Mouse (Mus musculus) lung, embryonic 15.5 days (tissue): ENCODE results near the gene Arl9. TPM values are rescaled to one million over a fixed set of nuclear protein-coding genes. Genes with fewer than 3 reads are reported as not detected.
"Not testable (repeated sequence)": the region's sequence is repeated elsewhere in the genome, so short reads cannot be mapped to it uniquely, and the experiment has no call there.

Source experiments
- ATAC-seq: fragments of 200-750 bp; cut with Nextera tagmentation; 2 replicates; pipeline ENCODE4 v1.8.0; 2017; ENCODE audit warnings: moderate number of reproducible peaks, borderline replicate concordance; ENCODE audit not compliant: low FRiP score, low TSS enrichment; ENCODE audit errors: extremely low read depth
- H3K27ac ChIP-seq: fragments of 300-500 bp; sonication (generic); 2 replicates; pipeline ENCODE4 v1.5.1; 2015; ENCODE audit warnings: moderate library complexity, mild to moderate bottlenecking, inconsistent platforms
- H3K27me3 ChIP-seq: fragments of 300-500 bp; sonication (generic); 2 replicates; pipeline ENCODE4 v1.6.1; 2015; ENCODE audit warnings: inconsistent platforms
- H3K36me3 ChIP-seq: fragments of 300-500 bp; sonication (generic); 2 replicates; pipeline ENCODE4 v1.6.1; 2015; ENCODE audit warnings: inconsistent platforms
- H3K4me1 ChIP-seq: fragments of 300-500 bp; sonication (generic); 2 replicates; pipeline ENCODE4 v1.6.1; 2015; ENCODE audit warnings: inconsistent platforms
- H3K4me2 ChIP-seq: fragments of 300-500 bp; sonication (generic); 2 replicates; pipeline ENCODE4 v1.6.1; 2015; ENCODE audit warnings: inconsistent platforms, mild to moderate bottlenecking, moderate library complexity
- H3K4me3 ChIP-seq: fragments of 300-500 bp; sonication (generic); 2 replicates; pipeline ENCODE4 v1.5.1; 2015; ENCODE audit warnings: mild to moderate bottlenecking, inconsistent platforms
- H3K9ac ChIP-seq: fragments of 300-500 bp; sonication (generic); 2 replicates; pipeline ENCODE4 v1.6.1; 2015; ENCODE audit warnings: inconsistent platforms
- H3K9me3 ChIP-seq: fragments of 300-500 bp; sonication (generic); 2 replicates; pipeline ENCODE4 v1.6.1; 2016; ENCODE audit warnings: inconsistent platforms
- whole genome bisulfite sequencing: fragments of 180-500 bp; shearing (Covaris S2); methylation state at CpG from one replicate; pipeline ENCODE4 v1.1.7; 2015; 5-methylcytosine and 5-hydroxymethylcytosine counted together
- polyA plus RNA-seq: library from polyadenylated mRNA; unstranded; fragments of >200 nt; fragmentation: Nextera tagmentation; extraction: Ambion mirVana; gene quantifications from 2 replicates; pipeline ENCODE4 v1.2.1, GENCODE M21; 2015

Gene Arl9
- polyA plus RNA-seq, 1 experiment from 2014 or later = 0.31 TPM

DNA sequence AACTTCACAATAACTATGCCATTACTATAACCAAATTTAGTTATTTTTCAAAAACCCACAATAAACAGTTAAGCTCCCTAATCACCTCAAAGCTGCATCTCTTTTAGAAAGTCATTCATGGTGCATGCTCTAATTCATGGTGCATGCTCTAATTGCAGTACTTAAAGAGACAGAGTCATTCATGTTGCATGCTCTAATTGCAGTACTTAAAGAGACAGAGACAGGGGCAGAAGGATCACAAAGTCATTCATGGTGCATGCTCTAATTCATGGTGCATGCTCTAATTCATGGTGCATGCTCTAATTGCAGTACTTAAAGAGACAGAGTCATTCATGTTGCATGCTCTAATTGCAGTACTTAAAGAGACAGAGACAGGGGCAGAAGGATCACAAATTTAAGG, 31.2 kb downstream of the Arl9 start:
- ATAC-seq, H3K9ac ChIP-seq, H3K9me3 ChIP-seq, H3K4me1 ChIP-seq, H3K27me3 ChIP-seq, H3K4me3 ChIP-seq, H3K36me3 ChIP-seq, H3K4me2 ChIP-seq, H3K27ac ChIP-seq: not testable (repeated sequence)

DNA sequence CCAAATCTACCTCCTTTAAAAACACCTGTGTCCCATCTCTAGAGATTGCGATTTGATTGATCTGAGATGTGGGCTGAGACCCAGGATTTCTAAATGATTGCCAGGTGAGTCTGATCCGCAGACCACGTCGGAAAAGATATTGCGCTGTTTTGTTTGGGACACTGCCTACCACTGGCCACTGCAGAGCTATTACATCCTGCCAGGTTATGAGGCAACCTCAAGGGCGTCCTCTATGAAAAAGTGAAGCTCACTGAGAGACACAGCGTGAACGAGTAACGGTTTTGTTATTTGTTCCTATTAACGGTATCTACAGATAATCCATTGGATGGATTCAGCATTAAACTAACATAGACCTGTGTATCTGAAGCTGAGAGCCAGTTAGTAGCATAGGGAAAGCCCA, 34.6 kb downstream of the Arl9 start:
- Histone ChIP-seq H3K27ac (no peak overlapping the region), H3K4me1 (no peaks in the 10 kb centered on the region), H3K36me3 (no peaks in the 10 kb centered on the region), H3K27me3 (no peaks in the 10 kb centered on the region), H3K4me2 (no peak overlapping the region), H3K9ac (no peak overlapping the region), H3K9me3 (no peaks in the 10 kb centered on the region), H3K4me3 (no peak overlapping the region)
- WGBS = 88% methylated on average over 10 of the region's 10 CpGs
- no peak for ATAC-seq

DNA sequence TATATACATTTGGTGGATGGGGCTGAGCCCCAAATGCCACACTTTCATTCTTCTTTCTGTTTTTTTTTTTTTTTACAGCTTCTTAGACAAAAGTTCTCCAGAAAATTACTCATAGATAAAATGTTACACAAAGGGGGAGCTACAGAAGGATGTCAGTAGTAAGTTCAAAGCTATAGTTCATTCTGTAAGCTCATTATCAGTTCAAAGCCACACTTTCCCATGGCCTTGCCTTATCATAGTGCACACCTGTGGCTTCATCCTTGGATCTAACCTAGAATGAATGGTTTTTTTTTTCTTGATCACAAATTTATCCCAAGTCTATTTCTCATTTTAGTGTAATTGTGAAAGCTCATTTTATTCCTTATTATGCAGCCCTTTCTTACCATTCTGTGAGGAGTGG, 35.5 kb downstream of the Arl9 start:
- no peak for ATAC-seq
- H3K27me3 ChIP-seq = no peaks in the 10 kb centered on the region
- no peaks in the 10 kb centered on the region for H3K4me1 ChIP-seq
- H3K27ac ChIP-seq = no peak overlapping the region
- H3K9me3 ChIP-seq = no peaks in the 10 kb centered on the region
- H3K4me2 ChIP-seq = no peak overlapping the region
- H3K36me3 ChIP-seq = no peaks in the 10 kb centered on the region
- no peak overlapping the region for H3K4me3 ChIP-seq
- no peak overlapping the region for H3K9ac ChIP-seq

DNA sequence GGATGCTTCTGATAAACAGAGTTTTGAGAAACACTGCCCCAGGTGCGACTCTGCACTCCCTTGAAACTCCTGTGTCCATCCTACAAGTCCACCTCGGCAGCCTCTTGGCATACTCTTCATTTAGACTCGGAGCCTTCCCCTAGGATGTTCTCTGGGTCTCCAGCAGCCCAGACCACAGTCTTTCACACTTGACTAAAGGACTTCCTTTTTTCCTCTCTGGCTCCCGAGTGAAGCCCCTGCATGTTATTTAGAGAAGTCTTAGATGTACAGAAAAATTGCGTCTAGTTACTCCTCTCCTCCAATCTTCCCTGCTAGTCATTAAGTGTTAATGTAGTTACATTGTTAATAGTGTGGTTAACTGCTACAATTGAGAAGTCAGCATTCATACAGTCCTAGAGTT, 40.5 kb downstream of the Arl9 start:
- Histone ChIP-seq H3K27ac (no peak overlapping the region), H3K9me3 (no peaks in the 10 kb centered on the region), H3K27me3 (no peaks in the 10 kb centered on the region), H3K36me3 (no peaks in the 10 kb centered on the region), H3K4me1 (0 out of 2 replicates have a peak, but pooled peaks cover 5% of the 10 kb centered on the region), H3K9ac (no peak overlapping the region), H3K4me2 (no peak overlapping the region), H3K4me3 (no peak overlapping the region)
- no peak for ATAC-seq
- 59% methylated on average over 5 of the region's 5 CpGs for WGBS

DNA sequence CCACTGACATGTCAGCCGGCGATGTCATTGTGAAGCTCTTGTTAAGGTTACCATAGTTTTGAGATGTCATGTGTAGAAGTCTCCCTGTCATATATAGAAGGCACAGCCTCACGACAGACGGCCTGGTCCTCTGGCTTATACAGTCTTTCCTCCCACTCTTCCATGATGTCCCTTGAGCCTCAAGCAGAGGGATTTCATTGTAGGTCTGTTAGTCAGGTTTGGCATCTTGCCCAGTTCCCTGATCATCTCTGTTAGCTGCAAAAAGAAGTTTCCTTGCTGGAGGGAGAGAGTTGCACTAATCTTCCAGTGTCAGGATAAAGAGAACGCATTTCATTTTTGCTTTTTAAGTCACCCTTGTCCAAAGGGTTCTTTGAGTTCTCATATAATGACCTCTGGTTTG, 48.8 kb downstream of the Arl9 start:
- 82% methylated on average over 5 of the region's 5 CpGs for WGBS
- Histone ChIP-seq H3K4me1 (0 out of 2 replicates have a peak, but pooled peaks cover 5% of the 10 kb centered on the region), H3K9ac (no peak overlapping the region)

DNA sequence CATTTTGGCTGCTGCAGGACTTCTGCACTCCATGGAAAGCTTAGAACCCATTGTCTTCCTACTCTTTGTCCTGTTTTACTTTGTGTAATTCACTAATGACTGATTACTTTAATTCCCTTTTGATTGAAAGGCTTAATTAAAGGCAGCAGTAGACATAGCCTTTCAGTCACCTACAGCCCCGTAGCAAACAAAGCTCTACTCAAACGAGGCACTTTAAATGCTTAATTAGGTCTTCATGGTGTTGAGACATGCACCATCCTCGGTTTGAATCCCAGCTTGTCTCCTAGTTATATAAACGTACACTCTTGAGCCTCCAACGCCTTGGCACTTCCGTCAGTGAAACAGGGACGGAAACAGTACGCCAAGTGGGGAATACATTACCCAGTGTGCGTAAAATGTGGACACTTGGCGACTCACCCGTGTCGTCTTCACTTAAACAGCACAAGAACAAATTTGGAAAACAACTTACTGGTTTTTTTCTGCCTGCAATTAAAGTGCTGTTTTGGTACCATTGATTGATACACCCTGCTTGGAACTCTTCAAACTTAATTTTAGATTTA, 53.1 kb downstream of the Arl9 start:
- no peaks in the 10 kb centered on the region for H3K4me1 ChIP-seq
- H3K4me3 ChIP-seq = no peak overlapping the region
- no peaks in the 10 kb centered on the region for H3K27me3 ChIP-seq
- H3K9ac ChIP-seq = no peak overlapping the region
- no peaks in the 10 kb centered on the region for H3K9me3 ChIP-seq
- H3K36me3 ChIP-seq = no peaks in the 10 kb centered on the region
- ATAC-seq = no peak
- H3K27ac ChIP-seq = no peak overlapping the region
- WGBS = 65% methylated on average over 12 of the region's 12 CpGs
- H3K4me2 ChIP-seq = no peak overlapping the region

More for the DNA sequence above, 48.8 kb downstream of the Arl9 start:
- no peak overlapping the region for H3K27ac ChIP-seq
- no peaks in the 10 kb centered on the region for H3K36me3 ChIP-seq
- H3K27me3 ChIP-seq = no peaks in the 10 kb centered on the region
- no peak overlapping the region for H3K4me3 ChIP-seq
- no peaks in the 10 kb centered on the region for H3K9me3 ChIP-seq
- ATAC-seq = no peak
- H3K4me2 ChIP-seq = no peak overlapping the region

Other genes starting within 250 kb of the Arl9 start
- gene Aasdh, start 98.5 kb upstream of the Arl9 start, polyA plus RNA-seq = 20.0 and 22.9 TPM in 2 replicates
- 302 and 307 TPM in 2 replicates for gene Paics, start 52.7 kb upstream of the Arl9 start, polyA plus RNA-seq
- 36.1 and 36.9 TPM in 2 replicates for gene Ppat, start 52.5 kb upstream of the Arl9 start, polyA plus RNA-seq
- 83.6 and 87.8 TPM in 2 replicates for gene Srp72, start 29.4 kb upstream of the Arl9 start, polyA plus RNA-seq
- gene Thegl, start 12.0 kb downstream of the Arl9 start, polyA plus RNA-seq = 0.83 and 0.93 TPM in 2 replicates
- 6.4 and 7.9 TPM in 2 replicates for gene Hopx, start 111.1 kb downstream of the Arl9 start, polyA plus RNA-seq
- gene Spink2, start 207.4 kb downstream of the Arl9 start, polyA plus RNA-seq = 1.6 and 2.2 TPM in 2 replicates